Mouse (Mus musculus) heart, embryonic 12.5 days (tissue): Measurements from ENCODE around the gene Fbxo6. TPM values are rescaled to one million over a fixed set of nuclear protein-coding genes. Genes with fewer than 3 reads are reported as not detected.
"Not testable (repeated sequence)": the region's sequence is repeated elsewhere in the genome, so short reads cannot be mapped to it uniquely, and the experiment has no call there.

Experiments used
- ATAC-seq: fragments of 200-750 bp; cut with Nextera tagmentation; 2 replicates; pipeline ENCODE4 v1.8.0; 2017; ENCODE audit warnings: moderate TSS enrichment, moderate library complexity; ENCODE audit not compliant: insufficient number of reproducible peaks, low FRiP score
- H3K27ac ChIP-seq: fragments of 300-500 bp; sonication (generic); 2 replicates; pipeline ENCODE4 v1.5.1; 2016; ENCODE audit warnings: mild to moderate bottlenecking, moderate library complexity; ENCODE audit not compliant: poor library complexity, severe bottlenecking
- H3K27me3 ChIP-seq: fragments of 300-500 bp; sonication (generic); replicated peaks from 2 replicates; pipeline ENCODE4 v1.6.1; 2016; ENCODE audit warnings: mild to moderate bottlenecking, moderate library complexity
- H3K36me3 ChIP-seq: fragments of 300-500 bp; sonication (generic); 2 replicates; pipeline ENCODE4 v1.6.1; 2016; ENCODE audit warnings: mild to moderate bottlenecking, moderate library complexity
- H3K4me1 ChIP-seq: fragments of 300-500 bp; sonication (generic); replicated peaks from 2 replicates; pipeline ENCODE4 v1.6.1; 2016; ENCODE audit warnings: mild to moderate bottlenecking
- H3K4me2 ChIP-seq: fragments of 300-500 bp; sonication (generic); 2 replicates; pipeline ENCODE4 v1.6.1; 2016; ENCODE audit warnings: mild to moderate bottlenecking, moderate library complexity
- H3K4me3 ChIP-seq: fragments of 300-500 bp; sonication (generic); 2 replicates; pipeline ENCODE4 v1.5.1; 2016; ENCODE audit warnings: mild to moderate bottlenecking
- H3K9ac ChIP-seq: fragments of 300-500 bp; sonication (generic); 2 replicates; pipeline ENCODE4 v1.6.1; 2016; ENCODE audit warnings: mild to moderate bottlenecking, moderate library complexity
- H3K9me3 ChIP-seq: fragments of 300-500 bp; sonication (generic); replicated peaks from 2 replicates; pipeline ENCODE4 v1.6.1; 2016; ENCODE audit warnings: mild to moderate bottlenecking, moderate library complexity
- WGBS: fragments of 180-500 bp; shearing (Covaris S2); methylation state at CpG from one replicate; pipeline ENCODE4 v1.1.7; 2016; 5-methylcytosine and 5-hydroxymethylcytosine counted together
- polyA plus RNA-seq: library from polyadenylated mRNA; unstranded; fragments of >200 nt; fragmentation: Nextera tagmentation; extraction: Ambion mirVana; gene quantifications from 2 replicates; pipeline ENCODE4 v1.2.1, GENCODE M21; 2016

Fbxo6 gene
- polyA plus RNA-seq, 1 experiment from 2014 or later, result 20.2 TPM

- ATAC-seq, result no peak
- Histone ChIP-seq H3K36me3 (no peaks in the 10 kb centered on the region), H3K4me1 (no peaks in the 10 kb centered on the region), H3K27me3 (peaks cover 61% of the 10 kb centered on the region), H3K4me3 (no peak overlapping the region), H3K9me3 (no peaks in the 10 kb centered on the region), H3K4me2 (no peak overlapping the region), H3K9ac (no peak overlapping the region), H3K27ac (no peak overlapping the region)
- WGBS, result 66% methylated on average over 3 of the region's 3 CpGs
These were observed 29.3 kb downstream of the Fbxo6 start for GRCm38 (mm10) chr4:148122694-148123066.

GRCm38 (mm10) chr4:148121982-148122693 is 29.8 kb downstream of the Fbxo6 start:
- Histone ChIP-seq H3K27me3 (peaks cover 61% of the 10 kb centered on the region), H3K9ac (no peak overlapping the region), H3K4me2 (no peak overlapping the region), H3K4me1 (no peaks in the 10 kb centered on the region), H3K36me3 (no peaks in the 10 kb centered on the region), H3K27ac (no peak overlapping the region), H3K4me3 (no peak overlapping the region), H3K9me3 (peaks cover 4% of the 10 kb centered on the region; the same call in 1 of the 2 replicates)
- ATAC-seq, result no peak
- 15% methylated on average over 6 of the region's 6 CpGs for WGBS

DNA sequence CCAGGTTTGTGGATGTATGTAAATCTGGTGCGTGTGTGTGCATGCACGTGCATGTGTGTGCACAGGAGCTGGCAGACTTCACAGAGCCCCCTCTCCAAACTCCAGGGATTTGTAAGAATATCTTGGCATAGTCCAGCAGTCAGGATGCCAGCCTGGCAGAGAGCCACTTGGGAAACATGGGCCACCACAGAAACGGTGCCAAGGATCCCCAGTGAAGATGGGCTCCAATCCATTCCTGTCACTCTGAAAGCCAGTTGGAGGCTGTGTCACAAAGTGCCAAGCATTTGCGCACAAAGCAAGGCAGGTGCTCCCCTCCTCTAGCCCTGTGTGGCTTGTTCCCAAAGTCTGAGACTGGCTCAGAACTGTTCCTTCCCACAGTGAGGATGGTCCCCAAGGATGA is 30.6 kb downstream of the Fbxo6 start:
- H3K9ac ChIP-seq, result no peak overlapping the region
- H3K27ac ChIP-seq, result no peak overlapping the region
- peaks cover 53% of the 10 kb centered on the region; the same call in 1 of the 2 replicates for H3K27me3 ChIP-seq
- no peaks in the 10 kb centered on the region for H3K4me1 ChIP-seq
- WGBS, result 81% methylated on average over 4 of the region's 4 CpGs
- H3K4me3 ChIP-seq, result no peak overlapping the region
- no peak for ATAC-seq
- H3K9me3 ChIP-seq, result peaks cover 4% of the 10 kb centered on the region; the same call in 1 of the 2 replicates
- H3K36me3 ChIP-seq, result no peaks in the 10 kb centered on the region
- no peak overlapping the region for H3K4me2 ChIP-seq

DNA sequence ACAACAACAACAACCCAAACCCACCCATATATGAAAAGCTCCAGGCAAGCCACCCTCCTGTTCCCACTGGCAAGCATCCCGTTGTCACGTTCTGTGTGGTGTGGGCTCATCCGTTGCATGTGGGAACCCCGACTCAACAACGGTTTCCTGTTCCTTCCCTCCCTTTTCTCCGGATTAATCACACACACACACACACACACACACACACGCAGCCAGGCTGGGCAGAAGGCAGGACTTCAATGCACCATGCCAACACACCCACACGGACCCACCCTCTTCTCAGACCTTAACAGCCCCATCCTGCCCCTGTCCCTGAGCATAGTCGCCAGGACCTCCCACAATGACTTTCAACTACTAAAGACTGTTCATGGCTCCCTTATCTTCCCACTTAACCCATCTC is 31.4 kb downstream of the Fbxo6 start:
- H3K27ac ChIP-seq, result no peak overlapping the region
- no peak for ATAC-seq
- peaks cover 4% of the 10 kb centered on the region; the same call in 1 of the 2 replicates for H3K9me3 ChIP-seq
- H3K36me3 ChIP-seq, result no peaks in the 10 kb centered on the region
- H3K27me3 ChIP-seq, result peaks cover 49% of the 10 kb centered on the region; the same call in 1 of the 2 replicates
- H3K4me1 ChIP-seq, result peaks cover 3% of the 10 kb centered on the region; the same call in 1 of the 2 replicates
- WGBS, result 72% methylated on average over 9 of the region's 9 CpGs
- no peak overlapping the region for H3K9ac ChIP-seq
- no peak overlapping the region for H3K4me3 ChIP-seq
- H3K4me2 ChIP-seq, result no peak overlapping the region

- 79% methylated on average over 9 of the region's 9 CpGs for WGBS
- Histone ChIP-seq H3K27me3 (peaks cover 43% of the 10 kb centered on the region; the same call in 1 of the 2 replicates), H3K4me1 (peaks cover 11% of the 10 kb centered on the region; the same call in 1 of the 2 replicates)
- H3K27ac ChIP-seq, H3K4me3 ChIP-seq, H3K4me2 ChIP-seq, H3K36me3 ChIP-seq, H3K9me3 ChIP-seq, H3K9ac ChIP-seq, ATAC-seq: not testable (repeated sequence)
These were observed 32.4 kb downstream of the Fbxo6 start for GRCm38 (mm10) chr4:148119578-148119977.

DNA sequence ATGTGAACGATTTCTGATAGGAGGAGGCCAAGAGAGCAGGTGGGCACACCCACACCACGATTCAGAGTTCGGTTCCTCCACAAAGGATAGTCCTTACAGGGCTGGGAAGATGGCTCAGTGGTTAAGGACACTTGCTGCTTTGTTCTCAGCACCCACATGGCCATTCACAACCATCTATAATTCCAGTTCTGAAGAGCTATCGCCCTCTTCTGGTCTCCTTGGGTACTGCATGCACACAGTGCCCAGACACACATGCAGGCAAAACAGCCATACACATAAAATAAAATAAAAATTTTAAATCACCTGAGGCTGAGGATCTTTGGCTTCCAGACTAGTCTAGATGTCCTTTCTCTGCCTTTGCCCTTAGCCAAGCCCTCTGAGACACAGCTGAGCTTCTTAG is 34.5 kb downstream of the Fbxo6 start:
- Histone ChIP-seq H3K36me3 (no peaks in the 10 kb centered on the region), H3K4me1 (peaks cover 11% of the 10 kb centered on the region; the same call in 1 of the 2 replicates), H3K4me3 (no peak overlapping the region), H3K9ac (no peak overlapping the region), H3K27ac (no peak overlapping the region), H3K27me3 (0 out of 2 replicates have a peak, but pooled peaks cover 32% of the 10 kb centered on the region), H3K9me3 (peaks cover 4% of the 10 kb centered on the region; the same call in 1 of the 2 replicates), H3K4me2 (no peak overlapping the region)
- ATAC-seq, result no peak
- 77% methylated on average over 4 of the region's 4 CpGs for WGBS

GRCm38 (mm10) chr4:148116657-148117056 is 35.3 kb downstream of the Fbxo6 start:
- WGBS, result 71% methylated on average over 4 of the region's 4 CpGs

DNA sequence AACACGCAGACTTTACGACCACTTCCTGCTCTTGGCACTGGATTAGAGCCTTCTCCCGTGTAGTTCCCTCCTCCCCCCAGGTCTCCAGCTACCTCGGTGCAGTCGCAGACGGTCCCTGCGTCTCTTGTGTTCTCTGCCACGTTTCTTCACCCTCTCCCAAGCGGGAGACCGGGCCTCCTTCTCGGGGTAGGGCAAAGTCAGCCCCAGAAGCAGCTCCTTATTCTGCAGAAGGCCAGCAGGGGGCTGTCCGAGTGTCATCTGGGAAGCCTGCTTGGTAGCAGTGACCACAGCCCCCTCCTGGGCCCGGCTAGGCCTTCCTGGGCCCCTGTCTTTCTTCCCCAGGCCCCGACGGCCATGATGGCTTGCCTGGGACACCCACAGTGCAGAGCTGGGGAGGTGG is 36.5 kb downstream of the Fbxo6 start:
- H3K9me3 ChIP-seq, result peaks cover 4% of the 10 kb centered on the region; the same call in 1 of the 2 replicates
- peak overlapping the region; percentile 16 for H3K4me2 ChIP-seq
- no peaks in the 10 kb centered on the region for H3K36me3 ChIP-seq
- no peak overlapping the region for H3K4me3 ChIP-seq
- no peak overlapping the region for H3K27ac ChIP-seq
- peaks cover 11% of the 10 kb centered on the region; the same call in 1 of the 2 replicates for H3K4me1 ChIP-seq
- no peak for ATAC-seq
- 0 out of 2 replicates have a peak overlapping the region, but pooled peaks have one; percentile 50 for H3K9ac ChIP-seq
- 4% methylated on average over 15 of the region's 15 CpGs for WGBS
- 0 out of 2 replicates have a peak, but pooled peaks cover 21% of the 10 kb centered on the region for H3K27me3 ChIP-seq

More at GRCm38 (mm10) chr4:148116657-148117056, 35.3 kb downstream of the Fbxo6 start:
- Histone ChIP-seq H3K27ac (no peak overlapping the region), H3K9me3 (peaks cover 4% of the 10 kb centered on the region; the same call in 1 of the 2 replicates), H3K4me3 (no peak overlapping the region), H3K36me3 (no peaks in the 10 kb centered on the region), H3K4me2 (no peak overlapping the region), H3K4me1 (peaks cover 11% of the 10 kb centered on the region; the same call in 1 of the 2 replicates), H3K9ac (no peak overlapping the region), H3K27me3 (0 out of 2 replicates have a peak, but pooled peaks cover 32% of the 10 kb centered on the region)
- no peak for ATAC-seq

GRCm38 (mm10) chr4:148114758-148115391 is 37.1 kb downstream of the Fbxo6 start:
- Histone ChIP-seq H3K4me2 (peak overlapping the region; percentile 16), H3K4me1 (peaks cover 11% of the 10 kb centered on the region; the same call in 1 of the 2 replicates), H3K9ac (no peak overlapping the region), H3K36me3 (no peaks in the 10 kb centered on the region), H3K27ac (no peak overlapping the region), H3K4me3 (no peak overlapping the region), H3K9me3 (peaks cover 4% of the 10 kb centered on the region; the same call in 1 of the 2 replicates), H3K27me3 (0 out of 2 replicates have a peak, but pooled peaks cover 21% of the 10 kb centered on the region)
- peak; percentile 40; the same call in 1 of the 2 replicates for ATAC-seq
- 4% methylated on average over 15 of the region's 15 CpGs for WGBS

- 80% methylated on average over 12 of the region's 12 CpGs for WGBS
- Histone ChIP-seq H3K4me2 (no peak overlapping the region), H3K9me3 (peaks cover 4% of the 10 kb centered on the region; the same call in 1 of the 2 replicates), H3K27ac (no peak overlapping the region), H3K27me3 (0 out of 2 replicates have a peak, but pooled peaks cover 17% of the 10 kb centered on the region), H3K4me3 (no peak overlapping the region), H3K36me3 (no peaks in the 10 kb centered on the region), H3K4me1 (peaks cover 32% of the 10 kb centered on the region), H3K9ac (no peak overlapping the region)
- ATAC-seq, result no peak
These were observed 39.4 kb downstream of the Fbxo6 start for GRCm38 (mm10) chr4:148112519-148112918.

- H3K4me3 ChIP-seq, result no peak overlapping the region
- H3K36me3 ChIP-seq, result no peaks in the 10 kb centered on the region
- ATAC-seq, result 0 out of 2 replicates have a peak, but pooled peaks have one; percentile 10
- WGBS, result 35% methylated on average over 5 of the region's 5 CpGs
- H3K4me2 ChIP-seq, result no peak overlapping the region
- peaks cover 30% of the 10 kb centered on the region for H3K4me1 ChIP-seq
- H3K9ac ChIP-seq, result no peak overlapping the region
- H3K9me3 ChIP-seq, result no peaks in the 10 kb centered on the region
- no peak overlapping the region for H3K27ac ChIP-seq
- H3K27me3 ChIP-seq, result 0 out of 2 replicates have a peak, but pooled peaks cover 15% of the 10 kb centered on the region
These were observed 42.7 kb downstream of the Fbxo6 start for GRCm38 (mm10) chr4:148109215-148109614.
